ENCODE assay signal across 28 mouse cellular contexts in the genomic region with DNA sequence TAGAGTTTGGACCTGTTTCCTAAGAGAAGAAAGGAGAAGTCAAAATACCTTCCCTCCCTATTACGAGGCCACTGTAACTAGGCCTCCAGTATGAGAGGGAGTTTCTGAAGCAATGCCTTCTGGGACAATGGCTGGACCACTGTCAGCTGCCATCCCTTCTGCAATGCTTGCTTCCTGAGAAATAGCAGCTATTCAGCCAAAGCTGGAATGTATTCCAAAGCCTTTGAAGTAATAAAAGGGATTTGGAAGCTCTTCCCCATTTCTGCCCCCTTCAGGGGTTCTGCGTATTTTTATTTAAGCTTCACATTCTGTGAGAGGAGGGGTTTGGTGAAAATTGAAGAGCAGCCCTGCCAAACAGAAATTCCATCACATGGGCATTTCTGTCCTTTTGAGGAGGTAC.
"Had no signal": no experiment of that assay in that cellular context is flagged by ENCODE, and none has a peak within 500 bp of the region (broad histone marks: within the 10 kb centered on the region; RNA-seq: fewer than 3 reads in every experiment).

No protein-coding gene starts in this region.

- H3K36me3 ChIP-seq: heart, embryonic 10.5 days; heart, embryonic 12.5 days; hindbrain, embryonic 10.5 days; hindbrain, embryonic 12.5 days; intestine, embryonic 15.5 days; limb, embryonic 12.5 days; limb, embryonic 15.5 days; liver, embryonic 12.5 days had no signal

- H3K4me1 ChIP-seq: heart, embryonic 10.5 days; hindbrain, embryonic 10.5 days; hindbrain, embryonic 12.5 days; liver, embryonic 12.5 days had no signal

- H3K4me3 ChIP-seq: gastrocnemius, adult 2 months; heart, adult 2 months; heart, embryonic 10.5 days; heart, embryonic 12.5 days; hindbrain, embryonic 10.5 days; hindbrain, embryonic 12.5 days; intestine, embryonic 15.5 days; layer of hippocampus, adult 2 months; limb, embryonic 12.5 days; limb, embryonic 15.5 days; liver, embryonic 12.5 days had no signal

- H3K27ac ChIP-seq: gastrocnemius, adult 2 months; heart, adult 2 months; heart, embryonic 10.5 days; hindbrain, embryonic 10.5 days; hindbrain, embryonic 12.5 days; hindbrain, embryonic 14.5 days; intestine, embryonic 15.5 days; layer of hippocampus, adult 2 months; limb, embryonic 12.5 days; limb, embryonic 15.5 days; liver, embryonic 12.5 days; liver, embryonic 14.5 days had no signal

- H3K27me3 ChIP-seq: heart, embryonic 12.5 days; hindbrain, embryonic 12.5 days; intestine, embryonic 15.5 days; limb, embryonic 12.5 days; limb, embryonic 15.5 days; liver, embryonic 12.5 days had no signal

- DNase-seq: gastrocnemius, adult 2 months; gastrocnemius, postnatal 10 days; gastrocnemius, postnatal 25 days; heart, adult 2 months; heart, postnatal 10 days; heart, postnatal 4 days; kidney, adult 18-20 months; kidney, adult 8-10 months; kidney, postnatal 10 days; kidney, postnatal 25 days; kidney, postnatal 4 days; layer of hippocampus, adult 9-11 months; layer of hippocampus, postnatal 36 days; left cerebral cortex, postnatal 4 days had no signal

- H3K4me2 ChIP-seq: heart, embryonic 12.5 days; hindbrain, embryonic 12.5 days; hindbrain, embryonic 14.5 days; intestine, embryonic 15.5 days; limb, embryonic 12.5 days; limb, embryonic 15.5 days; liver, embryonic 12.5 days had no signal

- H3K9ac ChIP-seq: heart, embryonic 12.5 days; hindbrain, embryonic 12.5 days; hindbrain, embryonic 14.5 days; intestine, embryonic 15.5 days; limb, embryonic 12.5 days; limb, embryonic 15.5 days; liver, embryonic 12.5 days; liver, embryonic 14.5 days had no signal

- ATAC-seq: hindbrain, embryonic 16.5 days; inflammation-experienced regulatory T-cells, adult 6 months; intestine, embryonic 15.5 days; intestine, postnatal 0 days; liver, embryonic 12.5 days had no signal

- H3K9me3 ChIP-seq: heart, embryonic 10.5 days; heart, embryonic 12.5 days; hindbrain, embryonic 10.5 days; hindbrain, embryonic 12.5 days; intestine, embryonic 15.5 days; limb, embryonic 12.5 days; limb, embryonic 15.5 days; liver, embryonic 12.5 days had no signal
